Mouse (Mus musculus) heart, embryonic 16.5 days (tissue): ENCODE results near the gene 1700088E04Rik. TPM values are rescaled to one million over a fixed set of nuclear protein-coding genes. Genes with fewer than 3 reads are reported as not detected.

Source experiments
- ATAC-seq: fragments of 200-750 bp; cut with Nextera tagmentation; replicated peaks from 2 replicates; pipeline ENCODE4 v1.8.0; 2017; ENCODE audit warnings: moderate number of reproducible peaks; ENCODE audit not compliant: insufficient read depth, low FRiP score; ENCODE audit errors: extremely low read depth
- H3K27ac ChIP-seq: fragments of 300-500 bp; sonication (generic); 2 replicates; pipeline ENCODE4 v1.5.1; 2014; ENCODE audit warnings: mild to moderate bottlenecking, low read length, control low read depth, moderate library complexity
- H3K27me3 ChIP-seq: fragments of 300-500 bp; sonication (generic); 2 replicates; pipeline ENCODE4 v1.6.1; 2014; ENCODE audit warnings: low read length, mixed read lengths; ENCODE audit not compliant: control insufficient read depth, insufficient read depth
- H3K36me3 ChIP-seq: fragments of 300-500 bp; sonication (generic); 2 replicates; pipeline ENCODE4 v1.6.1; 2014; ENCODE audit not compliant: control insufficient read depth, insufficient read depth
- H3K4me1 ChIP-seq: fragments of 300-500 bp; sonication (generic); 2 replicates; pipeline ENCODE4 v1.6.1; 2014; ENCODE audit warnings: low read length, mixed read lengths; ENCODE audit not compliant: control insufficient read depth, insufficient read depth
- H3K4me2 ChIP-seq: fragments of 300-500 bp; sonication (generic); 2 replicates; pipeline ENCODE4 v1.6.1; 2014; ENCODE audit warnings: low read depth, mild to moderate bottlenecking, control low read depth, low read length
- H3K4me3 ChIP-seq: fragments of 300-500 bp; sonication (generic); 2 replicates; pipeline ENCODE4 v1.5.1; 2014; ENCODE audit warnings: mild to moderate bottlenecking, control low read depth, low read length
- H3K9ac ChIP-seq: fragments of 300-500 bp; sonication (generic); 2 replicates; pipeline ENCODE4 v1.6.1; 2014; ENCODE audit warnings: low read length, control low read depth
- H3K9me3 ChIP-seq: fragments of 300-500 bp; sonication (generic); replicated peaks from 2 replicates; pipeline ENCODE4 v1.6.1; 2016; ENCODE audit warnings: low read length; ENCODE audit not compliant: control insufficient read depth
- WGBS: fragments of 180-500 bp; shearing (Covaris S2); extraction: QIAGEN DNeasy Blood & Tissue Kit; methylation state at CpG from one replicate; pipeline ENCODE4 v1.1.7; 2014; 5-methylcytosine and 5-hydroxymethylcytosine counted together
- polyA plus RNA-seq: library from polyadenylated mRNA; unstranded; fragments of >200 nt; fragmentation: Nextera tagmentation; extraction: Ambion mirVana; gene quantifications from 2 replicates; pipeline ENCODE4 v1.2.1, GENCODE M21; 2015

1700088E04Rik gene
- 11.0 and 12.0 TPM in 2 replicates for polyA plus RNA-seq

- Histone ChIP-seq H3K27me3 (no peaks in the 10 kb centered on the region), H3K4me3 (peak within 1 kb of the TSS; percentile 82), H3K27ac (peak within 1 kb of the TSS; percentile 58), H3K4me1 (peaks cover 14% of the 10 kb centered on the region), H3K9me3 (no peaks in the 10 kb centered on the region), H3K4me2 (peak within 1 kb of the TSS; percentile 92), H3K36me3 (peaks cover 8% of the 10 kb centered on the region; the same call in 1 of the 2 replicates), H3K9ac (peak within 1 kb of the TSS; percentile 88)
- under 1% methylated on average over 57 of the region's 57 CpGs for WGBS
- peak; percentile 90 for ATAC-seq
Observed at GRCm38 (mm10) chr15:79140866-79141565, at the start of gene 1700088E04Rik, which contains the start of gene Polr2f. Gene 1700088E04Rik (minus strand): TSS chr15:79141253. Gene Polr2f (plus strand): TSS chr15:79141009.

- no peak overlapping the region for H3K4me2 ChIP-seq
- no peak overlapping the region for H3K4me3 ChIP-seq
- H3K36me3 ChIP-seq: no peaks in the 10 kb centered on the region
- H3K27ac ChIP-seq: no peak overlapping the region
- H3K4me1 ChIP-seq: peaks cover 4% of the 10 kb centered on the region
- no peaks in the 10 kb centered on the region for H3K27me3 ChIP-seq
- no peak for ATAC-seq
- 81% methylated on average over 8 of the region's 8 CpGs for WGBS
- 0 out of 2 replicates have a peak, but pooled peaks cover 4% of the 10 kb centered on the region for H3K9me3 ChIP-seq
- no peak overlapping the region for H3K9ac ChIP-seq
Observed at GRCm38 (mm10) chr15:79187819-79188218, 46.8 kb upstream of the 1700088E04Rik start.

DNA sequence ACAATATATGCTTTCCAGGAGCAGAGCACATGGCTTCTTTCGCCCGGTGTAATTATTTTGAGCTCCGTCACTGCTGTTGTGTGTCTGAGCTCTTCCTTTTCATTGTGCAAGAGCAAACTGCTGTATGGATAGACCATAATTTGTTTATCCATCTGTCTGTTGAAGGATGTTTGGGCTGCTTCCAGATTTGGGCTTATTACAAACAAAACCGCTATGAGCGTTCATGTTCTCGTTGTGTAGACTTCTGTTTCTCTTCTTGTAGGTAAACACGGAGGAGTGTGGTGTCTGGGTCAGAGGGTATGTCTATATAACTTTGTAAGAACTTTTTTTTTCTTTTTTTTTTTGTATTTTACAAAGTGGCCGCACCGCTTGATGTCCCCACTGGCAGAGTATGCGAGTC lies 44.2 kb upstream of the 1700088E04Rik start:
- no peaks in the 10 kb centered on the region for H3K4me1 ChIP-seq
- H3K27ac ChIP-seq: no peak overlapping the region
- H3K4me2 ChIP-seq: no peak overlapping the region
- no peak for ATAC-seq
- no peaks in the 10 kb centered on the region for H3K9me3 ChIP-seq
- no peak overlapping the region for H3K4me3 ChIP-seq
- H3K36me3 ChIP-seq: no peaks in the 10 kb centered on the region
- H3K27me3 ChIP-seq: no peaks in the 10 kb centered on the region
- H3K9ac ChIP-seq: no peak overlapping the region
- 80% methylated on average over 10 of the region's 10 CpGs for WGBS

DNA sequence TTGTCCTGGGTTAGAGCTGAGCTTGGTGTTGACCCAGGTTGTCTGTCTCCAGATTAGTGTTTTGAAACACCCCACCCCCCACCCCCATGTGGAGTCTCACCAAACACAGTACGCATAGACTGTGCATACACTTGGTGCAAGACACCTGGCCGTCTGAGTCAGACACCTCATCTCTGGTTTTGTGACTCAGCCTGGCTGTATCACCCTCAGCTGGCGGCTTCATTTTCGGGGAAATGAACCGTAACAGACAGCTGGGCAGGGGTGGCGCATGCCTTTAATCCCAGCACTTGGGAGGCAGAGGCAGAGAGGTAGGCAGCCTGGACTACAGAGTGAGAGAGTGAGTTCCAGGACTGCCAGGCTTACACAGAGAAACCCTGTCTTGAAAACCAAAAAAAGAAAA lies 35.9 kb upstream of the 1700088E04Rik start:
- 71% methylated on average over 6 of the region's 6 CpGs for WGBS
- no peak overlapping the region for H3K27ac ChIP-seq
- H3K4me2 ChIP-seq: no peak overlapping the region
- no peak overlapping the region for H3K9ac ChIP-seq
- no peaks in the 10 kb centered on the region for H3K9me3 ChIP-seq
- H3K27me3 ChIP-seq: no peaks in the 10 kb centered on the region
- 0 out of 2 replicates have a peak, but pooled peaks have one; percentile 21 for ATAC-seq
- no peaks in the 10 kb centered on the region for H3K4me1 ChIP-seq
- H3K4me3 ChIP-seq: no peak overlapping the region
- no peaks in the 10 kb centered on the region for H3K36me3 ChIP-seq

- H3K36me3 ChIP-seq: no peaks in the 10 kb centered on the region
- H3K4me3 ChIP-seq: no peak overlapping the region
- peaks cover 47% of the 10 kb centered on the region for H3K27me3 ChIP-seq
- H3K27ac ChIP-seq: no peak overlapping the region
- no peaks in the 10 kb centered on the region for H3K4me1 ChIP-seq
- no peak overlapping the region for H3K9ac ChIP-seq
- H3K4me2 ChIP-seq: no peak overlapping the region
- WGBS: 35% methylated on average over 8 of the region's 8 CpGs
- H3K9me3 ChIP-seq: no peaks in the 10 kb centered on the region
- no peak for ATAC-seq
Observed at GRCm38 (mm10) chr15:79166712-79167111, 25.7 kb upstream of the 1700088E04Rik start.

DNA sequence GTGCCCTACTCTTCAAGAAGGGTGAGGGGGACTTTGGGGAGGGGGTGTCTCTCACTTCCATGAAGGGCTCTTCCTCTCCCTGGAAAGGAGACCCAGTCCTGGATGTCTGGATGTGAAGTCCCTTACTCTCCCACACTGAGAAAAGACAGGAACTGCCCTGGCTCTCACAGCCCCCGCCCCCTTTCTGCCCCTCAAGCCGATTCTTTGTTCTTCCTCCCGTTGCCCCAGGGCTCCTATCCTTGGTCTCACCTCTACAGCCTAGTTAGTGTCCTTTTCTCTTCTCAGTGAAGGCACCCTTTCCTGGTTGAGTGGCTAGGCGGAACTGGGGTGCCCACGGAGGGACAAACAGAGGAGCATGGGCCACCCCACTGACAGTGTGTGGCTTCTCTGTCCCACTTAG lies 24.1 kb upstream of the 1700088E04Rik start, which contains the start of gene Sox10:
Sox10 (minus strand) TSS at position 101 of the 400 bp plus-strand sequence.
- Histone ChIP-seq H3K27me3 (peaks cover 61% of the 10 kb centered on the region), H3K4me3 (no peak within 1 kb of the TSS), H3K27ac (no peak within 1 kb of the TSS), H3K36me3 (no peaks in the 10 kb centered on the region), H3K4me1 (no peaks in the 10 kb centered on the region), H3K4me2 (no peak within 1 kb of the TSS), H3K9ac (no peak within 1 kb of the TSS), H3K9me3 (no peaks in the 10 kb centered on the region)
- ATAC-seq: no peak
- 59% methylated on average over 5 of the region's 5 CpGs for WGBS

- H3K4me2 ChIP-seq: no peak overlapping the region
Observed at GRCm38 (mm10) chr15:79164251-79164650, 23.2 kb upstream of the 1700088E04Rik start.

GRCm38 (mm10) chr15:79162822-79163221 lies 21.8 kb upstream of the 1700088E04Rik start:
- no peak overlapping the region for H3K4me3 ChIP-seq
- no peak overlapping the region for H3K27ac ChIP-seq
- H3K27me3 ChIP-seq: peaks cover 71% of the 10 kb centered on the region
- H3K4me1 ChIP-seq: no peaks in the 10 kb centered on the region
- ATAC-seq: no peak
- H3K36me3 ChIP-seq: no peaks in the 10 kb centered on the region
- 35% methylated on average over 14 of the region's 14 CpGs for WGBS
- no peak overlapping the region for H3K4me2 ChIP-seq
- no peak overlapping the region for H3K9ac ChIP-seq
- no peaks in the 10 kb centered on the region for H3K9me3 ChIP-seq

More at GRCm38 (mm10) chr15:79164251-79164650, 23.2 kb upstream of the 1700088E04Rik start:
- no peaks in the 10 kb centered on the region for H3K4me1 ChIP-seq
- 11% methylated on average over 14 of the region's 15 CpGs for WGBS
- H3K27ac ChIP-seq: no peak overlapping the region
- no peaks in the 10 kb centered on the region for H3K9me3 ChIP-seq
- H3K9ac ChIP-seq: no peak overlapping the region
- no peak for ATAC-seq
- no peak overlapping the region for H3K4me3 ChIP-seq
- peaks cover 66% of the 10 kb centered on the region for H3K27me3 ChIP-seq
- H3K36me3 ChIP-seq: no peaks in the 10 kb centered on the region

- H3K9me3 ChIP-seq: no peaks in the 10 kb centered on the region
- H3K27me3 ChIP-seq: peaks cover 72% of the 10 kb centered on the region
- WGBS: 66% methylated on average over 7 of the region's 7 CpGs
- no peak for ATAC-seq
- H3K4me2 ChIP-seq: no peak overlapping the region
- H3K27ac ChIP-seq: no peak overlapping the region
- H3K36me3 ChIP-seq: no peaks in the 10 kb centered on the region
- no peaks in the 10 kb centered on the region for H3K4me1 ChIP-seq
- H3K4me3 ChIP-seq: no peak overlapping the region
- no peak overlapping the region for H3K9ac ChIP-seq
Observed at GRCm38 (mm10) chr15:79162301-79162700, 21.2 kb upstream of the 1700088E04Rik start.
